Mouse (Mus musculus) limb, embryonic 15.5 days (tissue): ENCODE results near the gene Dph1. TPM values are rescaled to one million over a fixed set of nuclear protein-coding genes. Genes with fewer than 3 reads are reported as not detected.

Experiments used
- ATAC-seq: fragments of 200-750 bp; cut with Nextera tagmentation; 2 replicates; pipeline ENCODE4 v1.8.0; 2017; ENCODE audit warnings: low read depth, moderate TSS enrichment; ENCODE audit not compliant: insufficient number of reproducible peaks, low FRiP score, low TSS enrichment
- H3K27ac ChIP-seq: fragments of 300-500 bp; sonication (generic); 2 replicates; pipeline ENCODE4 v1.5.1; 2015; ENCODE audit warnings: moderate library complexity, mild to moderate bottlenecking, inconsistent platforms
- H3K27me3 ChIP-seq: fragments of 300-500 bp; sonication (generic); 2 replicates; pipeline ENCODE4 v1.6.1; 2015; ENCODE audit warnings: inconsistent platforms
- H3K36me3 ChIP-seq: fragments of 300-500 bp; sonication (generic); 2 replicates; pipeline ENCODE4 v1.6.1; 2015; ENCODE audit warnings: inconsistent platforms
- H3K4me1 ChIP-seq: fragments of 300-500 bp; sonication (generic); 2 replicates; pipeline ENCODE4 v1.6.1; 2015; ENCODE audit warnings: inconsistent platforms
- H3K4me2 ChIP-seq: fragments of 300-500 bp; sonication (generic); 2 replicates; pipeline ENCODE4 v1.6.1; 2015; ENCODE audit warnings: mild to moderate bottlenecking, inconsistent platforms
- H3K4me3 ChIP-seq: fragments of 300-500 bp; sonication (generic); 2 replicates; pipeline ENCODE4 v1.5.1; 2015; ENCODE audit warnings: mild to moderate bottlenecking, inconsistent platforms
- H3K9ac ChIP-seq: fragments of 300-500 bp; sonication (generic); 2 replicates; pipeline ENCODE4 v1.6.1; 2015; ENCODE audit warnings: inconsistent platforms
- H3K9me3 ChIP-seq: fragments of 300-500 bp; sonication (generic); 2 replicates; pipeline ENCODE4 v1.6.1; 2016; ENCODE audit warnings: inconsistent platforms
- WGBS: fragments of 180-500 bp; shearing (Covaris S2); methylation state at CpG from one replicate; pipeline ENCODE4 v1.1.7; 2015; 5-methylcytosine and 5-hydroxymethylcytosine counted together
- polyA plus RNA-seq: library from polyadenylated mRNA; unstranded; fragments of >200 nt; fragmentation: Nextera tagmentation; extraction: Ambion mirVana; gene quantifications from 2 replicates; pipeline ENCODE4 v1.2.1, GENCODE M21; 2015

Dph1 gene
- polyA plus RNA-seq, 1 experiment from 2014 or later: 21.1 TPM

DNA sequence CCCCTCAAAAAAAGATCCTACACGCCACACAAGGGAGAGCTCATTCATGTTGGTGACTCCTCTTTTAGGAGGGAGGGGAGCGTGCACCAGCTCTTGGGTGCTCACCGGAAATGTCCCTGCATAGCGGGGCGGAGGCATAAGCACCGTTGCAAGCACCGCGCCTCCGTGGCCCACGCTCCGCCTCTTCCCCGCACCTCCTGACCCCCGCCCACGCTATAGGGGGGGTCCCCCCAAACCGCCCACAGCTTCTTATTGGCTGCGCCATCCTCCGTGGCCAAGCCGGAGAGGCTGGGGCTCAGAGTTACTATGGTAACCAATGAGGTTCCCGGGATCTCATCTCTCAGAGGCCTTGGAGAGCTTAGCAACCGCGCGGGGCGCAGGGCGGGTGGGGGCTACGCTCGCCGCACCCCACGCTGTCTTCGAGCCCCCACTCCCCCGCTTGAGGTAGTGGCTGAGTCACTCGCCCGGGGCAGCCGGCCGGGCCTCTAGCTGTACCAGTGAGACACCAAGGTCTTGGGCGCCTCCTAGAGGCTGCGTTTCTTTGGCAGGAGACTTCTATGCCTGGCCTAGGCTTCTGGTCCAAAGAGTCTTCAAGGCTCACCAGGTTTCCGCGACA, 20.8 kb downstream of the Dph1 start:
- peaks cover 72% of the 10 kb centered on the region for H3K27me3 ChIP-seq
- H3K4me3 ChIP-seq: peak overlapping the region; percentile 71
- WGBS: under 1% methylated on average over 38 of the region's 38 CpGs
- peak; percentile 70 for ATAC-seq
- peak overlapping the region; percentile 10; the same call in 1 of the 2 replicates for H3K9ac ChIP-seq
- peak overlapping the region; percentile 93 for H3K4me2 ChIP-seq
- peak overlapping the region; percentile 68 for H3K27ac ChIP-seq
- no peaks in the 10 kb centered on the region for H3K9me3 ChIP-seq
- H3K36me3 ChIP-seq: peaks cover 5% of the 10 kb centered on the region; the same call in 1 of the 2 replicates
- H3K4me1 ChIP-seq: peaks cover 85% of the 10 kb centered on the region

DNA sequence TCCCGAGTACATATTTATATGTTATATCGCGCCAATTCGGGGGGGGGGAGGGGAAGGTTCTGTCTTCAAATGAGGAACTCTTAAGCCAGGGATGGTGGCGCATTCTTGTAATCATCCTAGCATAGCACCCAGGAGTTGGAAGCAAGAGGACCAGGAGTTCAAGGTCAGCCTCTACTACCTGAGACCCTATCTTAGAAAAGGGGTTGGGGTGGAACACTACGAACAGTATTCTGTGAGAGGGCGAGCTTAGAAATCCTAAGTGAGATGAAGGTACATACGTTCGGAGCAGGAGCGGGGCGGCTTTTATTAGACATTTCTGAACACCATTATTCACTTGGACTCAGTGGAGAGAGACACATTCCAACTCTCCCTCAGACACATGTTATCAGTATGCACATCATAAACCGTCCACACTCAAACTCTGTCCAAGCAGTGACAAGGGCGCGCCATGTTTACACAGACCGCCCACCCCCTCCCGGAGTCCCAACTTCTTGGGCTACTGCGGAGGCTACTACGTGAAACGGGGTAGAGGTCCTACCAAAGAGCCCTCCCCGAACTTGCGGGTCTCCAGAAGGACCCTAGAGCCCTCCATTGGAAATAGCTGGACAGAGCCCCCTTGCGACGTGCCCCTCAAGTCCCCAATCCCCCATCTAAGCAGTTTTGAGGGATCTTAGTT, 21.5 kb downstream of the Dph1 start, which contains the start of gene Hic1:
Gene Hic1 (minus strand): TSS at position 115 of the 676 bp plus-strand sequence.
- 6% methylated on average over 23 of the region's 23 CpGs for WGBS
- Histone ChIP-seq H3K4me1 (peaks cover 92% of the 10 kb centered on the region), H3K4me2 (peak within 1 kb of the TSS; percentile 93)

DNA sequence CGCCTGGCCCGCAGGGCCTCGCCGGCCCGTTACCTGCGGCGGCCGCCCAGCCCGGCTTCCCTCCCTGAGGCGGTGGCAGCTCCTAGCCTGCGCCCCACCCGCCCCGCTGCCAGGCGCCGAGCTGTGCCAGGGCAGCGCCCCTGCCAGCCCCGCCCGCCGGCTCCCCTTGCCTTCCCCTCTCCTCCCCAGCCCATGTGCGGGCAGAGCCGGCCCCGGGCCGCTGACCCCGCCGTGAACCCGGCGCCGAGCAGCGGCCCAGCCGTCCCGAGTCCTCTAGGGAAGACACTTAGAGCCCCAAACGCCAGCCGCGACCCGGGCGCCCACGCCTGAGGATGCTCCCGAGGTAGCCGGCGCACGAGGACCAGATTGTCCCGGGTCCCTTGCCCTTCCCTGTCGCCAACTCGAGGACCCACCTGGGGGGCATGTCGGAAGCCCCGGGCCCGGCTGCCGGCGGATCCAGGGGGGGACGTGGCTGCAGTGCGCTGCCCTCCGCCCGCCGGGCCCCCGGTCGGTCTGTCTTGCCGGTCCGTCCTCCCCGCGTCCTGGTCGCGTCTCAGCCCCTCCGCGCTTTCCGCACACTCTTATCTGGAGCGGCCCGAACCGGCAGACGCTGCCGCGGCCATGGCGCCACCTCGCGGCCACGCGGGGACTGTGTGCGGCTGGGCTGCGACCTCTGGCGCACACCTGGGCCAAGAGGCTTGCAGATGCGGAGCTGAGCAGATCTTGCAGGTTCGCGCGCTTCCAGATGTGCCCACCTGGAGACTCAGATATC, 22.3 kb downstream of the Dph1 start:
- no peaks in the 10 kb centered on the region for H3K9me3 ChIP-seq
- peaks cover 92% of the 10 kb centered on the region for H3K4me1 ChIP-seq
- peak overlapping the region; percentile 65 for H3K9ac ChIP-seq
- under 1% methylated on average over 82 of the region's 83 CpGs for WGBS
- H3K27me3 ChIP-seq: peaks cover 81% of the 10 kb centered on the region
- peak; percentile 46 for ATAC-seq
- peaks cover 17% of the 10 kb centered on the region for H3K36me3 ChIP-seq
- H3K4me2 ChIP-seq: peak overlapping the region; percentile 93
- H3K27ac ChIP-seq: peak overlapping the region; percentile 92
- peak overlapping the region; percentile 71 for H3K4me3 ChIP-seq

More for the DNA sequence above, 21.5 kb downstream of the Dph1 start, which contains the start of gene Hic1:
- Histone ChIP-seq H3K36me3 (peaks cover 9% of the 10 kb centered on the region; the same call in 1 of the 2 replicates), H3K27ac (peak within 1 kb of the TSS; percentile 92), H3K9ac (peak within 1 kb of the TSS; percentile 65), H3K4me3 (peak within 1 kb of the TSS; percentile 71), H3K9me3 (no peaks in the 10 kb centered on the region), H3K27me3 (peaks cover 79% of the 10 kb centered on the region)
- ATAC-seq: no peak

DNA sequence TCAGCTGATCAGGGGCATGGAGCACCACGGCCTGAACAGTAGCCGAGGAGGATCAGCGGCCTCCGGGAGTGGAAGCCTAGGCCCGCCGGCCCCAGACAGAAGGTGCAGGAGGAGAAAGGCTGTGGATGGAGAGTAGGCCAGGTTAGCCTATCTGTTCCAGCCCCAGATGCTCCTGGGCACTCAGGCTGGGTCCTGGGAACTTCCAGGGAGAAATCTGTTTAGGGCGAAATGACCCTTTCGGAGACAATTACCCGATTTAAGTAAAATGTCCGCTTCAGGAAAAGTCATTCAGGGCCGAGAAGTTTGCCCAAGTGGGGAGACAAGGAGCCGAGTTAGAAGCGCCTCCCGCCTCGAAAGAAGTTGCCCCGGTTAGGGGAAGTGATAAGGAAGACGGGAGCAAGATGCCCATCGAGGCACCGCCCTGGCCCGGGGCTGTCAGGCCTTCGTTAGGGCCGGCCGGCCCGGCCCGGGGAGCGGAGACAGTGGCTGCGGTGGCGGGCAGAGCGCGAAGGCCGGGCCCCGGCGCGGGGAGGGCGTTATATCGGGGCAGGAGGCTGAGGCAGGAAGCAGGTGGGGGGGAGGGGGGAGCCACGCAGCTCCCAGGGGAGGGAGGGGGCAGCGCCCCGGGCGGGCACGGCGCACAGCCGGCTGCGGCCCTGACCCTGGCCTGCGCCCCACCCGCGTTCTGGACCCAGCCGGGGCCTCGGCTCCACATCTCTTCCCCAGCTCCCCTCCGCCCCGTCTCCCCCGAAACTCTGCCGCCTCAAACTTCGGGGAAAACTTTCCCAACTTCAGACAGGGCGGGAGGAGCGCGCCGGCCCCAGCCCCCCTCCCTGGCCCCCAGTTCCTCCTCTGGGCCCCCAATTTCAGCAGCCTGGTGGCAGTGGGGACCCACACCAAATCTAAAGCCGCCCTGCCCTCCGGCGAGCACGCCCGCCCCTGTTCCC, 23.1 kb downstream of the Dph1 start:
- Histone ChIP-seq H3K9ac (peak overlapping the region; percentile 65), H3K36me3 (peaks cover 26% of the 10 kb centered on the region), H3K27me3 (peaks cover 79% of the 10 kb centered on the region), H3K27ac (peak overlapping the region; percentile 92), H3K4me1 (peaks cover 92% of the 10 kb centered on the region), H3K9me3 (no peaks in the 10 kb centered on the region), H3K4me2 (peak overlapping the region; percentile 93), H3K4me3 (peak overlapping the region; percentile 71)
- ATAC-seq: no peak
- WGBS: 7% methylated on average over 55 of the region's 63 CpGs

DNA sequence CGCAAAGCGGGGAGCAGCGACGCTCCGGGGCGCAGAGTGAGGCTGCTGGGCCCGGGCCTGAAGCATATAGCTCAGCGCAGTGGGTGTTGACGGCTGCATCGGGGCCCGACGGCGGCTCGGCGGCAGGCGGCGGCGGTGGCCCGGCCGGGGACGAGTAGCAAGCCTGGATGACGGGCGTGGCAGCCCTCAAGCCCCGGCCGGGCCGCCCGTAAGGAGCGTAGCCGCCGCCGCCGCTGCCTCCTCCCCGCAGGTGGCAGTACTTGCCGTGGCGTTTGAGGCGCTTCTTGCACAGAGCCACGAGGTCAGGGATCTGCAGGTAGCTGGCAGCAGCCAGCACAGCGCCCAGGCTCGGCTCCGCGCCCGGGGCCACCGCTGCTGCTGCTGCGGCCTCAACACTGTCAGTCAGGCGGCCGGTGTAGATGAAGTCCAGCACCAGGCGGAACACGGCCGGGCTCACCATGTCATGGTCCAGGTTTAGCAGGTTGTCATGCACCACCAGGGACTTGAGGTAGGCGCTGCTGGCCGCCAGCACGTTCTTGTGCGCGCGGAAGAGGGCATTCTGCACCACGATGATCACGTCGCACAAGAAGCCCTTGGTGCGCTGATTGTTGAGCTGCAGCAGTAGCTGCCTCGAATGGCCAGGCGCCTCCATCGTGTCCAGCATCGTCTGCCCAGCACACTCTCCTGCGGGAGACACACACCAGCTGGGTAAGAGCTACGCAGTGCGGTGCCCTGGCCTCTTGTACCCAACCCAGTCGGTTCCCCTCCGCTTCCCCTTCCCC, 24.0 kb downstream of the Dph1 start:
- ATAC-seq: no peak
- Histone ChIP-seq H3K9ac (peak overlapping the region; percentile 65), H3K4me1 (peaks cover 89% of the 10 kb centered on the region), H3K4me3 (peak overlapping the region; percentile 71), H3K27ac (peak overlapping the region; percentile 92), H3K27me3 (peaks cover 70% of the 10 kb centered on the region), H3K4me2 (peak overlapping the region; percentile 93), H3K9me3 (no peaks in the 10 kb centered on the region), H3K36me3 (peaks cover 34% of the 10 kb centered on the region)
- WGBS: 7% methylated on average over 68 of the region's 68 CpGs

DNA sequence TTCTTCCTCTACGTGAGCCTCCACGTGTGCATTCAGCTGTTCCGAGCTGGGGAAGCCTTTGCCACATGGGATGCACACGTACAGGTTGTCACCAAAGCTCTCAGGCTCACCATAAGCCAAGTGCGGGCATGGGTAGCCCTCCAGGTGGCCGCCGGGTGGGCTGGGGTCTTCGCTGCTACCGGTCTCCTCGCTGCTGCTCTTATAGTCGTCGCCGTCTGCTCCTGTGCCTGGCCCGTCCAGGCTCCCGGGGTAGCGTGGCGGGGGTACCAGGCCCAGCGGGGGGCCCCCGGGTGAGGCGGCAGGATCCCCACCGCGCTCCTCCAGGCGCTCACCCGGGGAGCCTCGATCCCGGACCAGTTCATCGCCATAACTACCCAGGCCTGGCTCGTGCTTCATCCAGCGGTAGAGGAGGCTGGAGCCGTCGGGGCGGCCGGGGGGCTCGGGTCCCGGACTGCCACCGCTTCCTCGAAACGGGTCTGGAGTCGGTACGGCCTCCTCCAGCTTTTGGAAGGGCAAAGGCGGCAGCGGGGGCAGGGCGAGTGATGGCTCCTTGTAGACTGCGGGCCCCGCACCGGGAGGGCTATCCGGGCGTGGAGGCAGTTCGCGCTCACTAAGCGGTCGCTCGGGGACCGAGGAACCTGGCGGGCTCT, 24.7 kb downstream of the Dph1 start:
- H3K4me3 ChIP-seq: peak overlapping the region; percentile 71
- H3K9ac ChIP-seq: peak overlapping the region; percentile 65
- no peaks in the 10 kb centered on the region for H3K9me3 ChIP-seq
- no peak for ATAC-seq
- H3K4me2 ChIP-seq: peak overlapping the region; percentile 93
- peaks cover 63% of the 10 kb centered on the region for H3K27me3 ChIP-seq
- 12% methylated on average over 55 of the region's 55 CpGs for WGBS
- peaks cover 40% of the 10 kb centered on the region for H3K36me3 ChIP-seq
- H3K4me1 ChIP-seq: peaks cover 88% of the 10 kb centered on the region
- peak overlapping the region; percentile 92 for H3K27ac ChIP-seq

DNA sequence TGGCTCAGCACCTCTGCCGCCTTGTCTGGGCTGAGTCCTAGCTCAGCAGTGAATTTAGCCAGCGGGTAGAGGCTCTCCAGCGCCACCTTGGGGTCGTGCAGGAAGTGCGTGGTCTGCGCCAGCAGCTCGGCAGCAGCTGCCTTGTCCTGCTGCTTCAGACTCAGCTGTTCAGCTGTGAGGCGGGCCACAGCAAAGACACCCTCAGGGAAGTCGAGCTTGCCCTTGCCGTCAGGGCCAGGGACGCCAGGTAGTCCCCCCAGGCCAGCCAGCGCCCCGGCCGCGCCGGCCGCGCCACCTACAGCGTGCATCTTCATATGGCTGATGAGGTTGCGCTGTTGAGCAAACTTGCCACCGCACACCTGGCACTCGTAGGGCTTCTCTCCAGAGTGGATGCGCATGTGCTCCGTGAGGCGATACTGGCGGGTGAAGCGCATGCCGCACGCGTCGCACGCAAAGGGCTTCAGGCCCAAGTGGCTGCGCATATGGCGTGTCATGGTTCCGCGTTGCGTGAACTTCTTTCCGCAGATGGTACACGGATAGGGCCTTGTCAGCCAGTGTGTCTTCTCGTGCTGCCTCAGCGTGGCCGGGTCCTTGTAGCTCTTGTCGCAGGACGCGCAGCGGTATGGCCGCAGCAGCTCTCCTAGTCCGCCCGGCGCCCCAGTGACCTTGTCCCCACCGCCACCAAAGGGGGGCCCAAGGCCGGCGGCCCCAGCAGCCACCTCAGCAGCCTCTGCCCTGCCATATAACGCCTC, 25.4 kb downstream of the Dph1 start:
- Histone ChIP-seq H3K36me3 (peaks cover 47% of the 10 kb centered on the region), H3K27me3 (peaks cover 56% of the 10 kb centered on the region), H3K9ac (peak overlapping the region; percentile 65), H3K4me1 (peaks cover 85% of the 10 kb centered on the region), H3K9me3 (no peaks in the 10 kb centered on the region), H3K4me3 (peak overlapping the region; percentile 71), H3K4me2 (peak overlapping the region; percentile 93), H3K27ac (peak overlapping the region; percentile 92)
- 9% methylated on average over 54 of the region's 54 CpGs for WGBS
- ATAC-seq: no peak

DNA sequence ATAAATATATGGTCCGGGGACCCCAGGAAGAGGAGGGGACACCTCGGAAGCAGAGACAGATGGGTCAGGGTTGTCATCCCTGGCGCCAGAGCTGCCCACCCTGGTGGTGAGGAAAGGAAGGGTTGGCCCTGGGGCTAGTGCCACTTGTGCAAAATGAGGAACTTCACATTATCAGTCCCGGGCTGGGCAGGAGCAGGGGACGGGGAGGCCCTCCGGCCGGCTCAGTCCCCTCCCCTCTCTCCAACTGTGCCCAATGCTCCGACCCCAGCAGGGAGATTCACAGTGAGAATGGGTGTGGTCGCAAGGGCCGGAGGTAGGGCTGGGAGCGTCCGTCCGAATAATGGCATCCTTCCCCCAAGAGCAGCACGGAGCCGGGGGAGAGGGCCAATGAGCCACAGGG, 26.3 kb downstream of the Dph1 start:
- 20% methylated on average over 14 of the region's 15 CpGs for WGBS
- H3K36me3 ChIP-seq: peaks cover 56% of the 10 kb centered on the region
- no peak overlapping the region for H3K9ac ChIP-seq
- no peak for ATAC-seq
- peak overlapping the region; percentile 71 for H3K4me3 ChIP-seq
- H3K27ac ChIP-seq: peak overlapping the region; percentile 92; the same call in 1 of the 2 replicates
- peaks cover 77% of the 10 kb centered on the region for H3K4me1 ChIP-seq
- H3K4me2 ChIP-seq: peak overlapping the region; percentile 93
- H3K27me3 ChIP-seq: peaks cover 47% of the 10 kb centered on the region
- H3K9me3 ChIP-seq: no peaks in the 10 kb centered on the region

DNA sequence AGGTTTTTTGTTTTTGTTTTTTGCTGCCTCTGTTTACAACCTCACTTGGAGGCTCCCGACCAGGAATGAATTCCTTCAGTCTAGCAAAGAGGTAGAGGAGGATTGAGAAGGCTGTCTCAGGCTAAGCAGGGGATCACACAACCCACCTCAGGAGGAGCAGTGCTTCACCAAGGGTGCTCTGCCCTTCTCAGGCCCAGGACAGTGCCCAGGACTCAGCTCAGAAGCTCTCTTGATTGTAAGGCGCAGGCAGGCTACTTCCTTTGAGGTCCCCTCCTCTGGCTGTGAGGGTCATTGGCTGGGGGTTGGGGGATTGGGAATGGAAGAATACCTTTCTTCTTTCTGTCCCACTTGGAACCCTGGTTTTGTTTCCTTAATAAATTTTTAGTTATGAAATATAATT, 27.0 kb downstream of the Dph1 start:
- ATAC-seq: no peak
- peak overlapping the region; percentile 14; the same call in 1 of the 2 replicates for H3K27ac ChIP-seq
- H3K36me3 ChIP-seq: peaks cover 62% of the 10 kb centered on the region
- no peaks in the 10 kb centered on the region for H3K9me3 ChIP-seq
- 76% methylated on average over 2 of the region's 2 CpGs for WGBS
- no peak overlapping the region for H3K9ac ChIP-seq
- peaks cover 45% of the 10 kb centered on the region for H3K27me3 ChIP-seq
- H3K4me2 ChIP-seq: peak overlapping the region; percentile 93; the same call in 1 of the 2 replicates
- H3K4me3 ChIP-seq: peak overlapping the region; percentile 71; the same call in 1 of the 2 replicates
- H3K4me1 ChIP-seq: peaks cover 73% of the 10 kb centered on the region
